Mouse (Mus musculus) hindbrain, embryonic 16.5 days (tissue): Measurements from ENCODE around the gene Kiss1. TPM values are rescaled to one million over a fixed set of nuclear protein-coding genes. Genes with fewer than 3 reads are reported as not detected.

Experiments
- ATAC-seq: fragments of 200-750 bp; cut with Nextera tagmentation; 2 replicates; pipeline ENCODE4 v1.8.0; 2017; ENCODE audit warnings: moderate TSS enrichment, moderate library complexity
- H3K27ac ChIP-seq: fragments of 300-500 bp; sonication (generic); 2 replicates; pipeline ENCODE4 v1.5.1; 2014; ENCODE audit warnings: low read depth, mild to moderate bottlenecking, control low read depth, low read length, moderate library complexity
- H3K27me3 ChIP-seq: fragments of 300-500 bp; sonication (generic); replicated peaks from 2 replicates; pipeline ENCODE4 v1.6.1; 2014; ENCODE audit warnings: low read length; ENCODE audit not compliant: control insufficient read depth, insufficient read depth
- H3K36me3 ChIP-seq: fragments of 300-500 bp; sonication (generic); 2 replicates; pipeline ENCODE4 v1.6.1; 2014; ENCODE audit warnings: mild to moderate bottlenecking, low read length, moderate library complexity, mixed read lengths; ENCODE audit not compliant: control insufficient read depth, insufficient read depth
- H3K4me1 ChIP-seq: fragments of 300-500 bp; sonication (generic); 2 replicates; pipeline ENCODE4 v1.6.1; 2014; ENCODE audit warnings: low read depth, low read length; ENCODE audit not compliant: control insufficient read depth, insufficient read depth
- H3K4me2 ChIP-seq: fragments of 300-500 bp; sonication (generic); 2 replicates; pipeline ENCODE4 v1.6.1; 2014; ENCODE audit warnings: mild to moderate bottlenecking, low read length, control low read depth, moderate library complexity
- H3K4me3 ChIP-seq: fragments of 300-500 bp; sonication (generic); 2 replicates; pipeline ENCODE4 v1.5.1; 2014; ENCODE audit warnings: mild to moderate bottlenecking, low read length, control low read depth, moderate library complexity
- H3K9ac ChIP-seq: fragments of 300-500 bp; sonication (generic); 2 replicates; pipeline ENCODE4 v1.6.1; 2014; ENCODE audit warnings: low read depth, mild to moderate bottlenecking, control low read depth, low read length, moderate library complexity
- H3K9me3 ChIP-seq: fragments of 300-500 bp; sonication (generic); 2 replicates; pipeline ENCODE4 v1.6.1; 2014; ENCODE audit warnings: mild to moderate bottlenecking, low read length, moderate library complexity; ENCODE audit not compliant: control insufficient read depth
- WGBS: fragments of 180-500 bp; shearing (Covaris S2); extraction: QIAGEN DNeasy Blood & Tissue Kit; methylation state at CpG from one replicate; pipeline ENCODE4 v1.1.7; 2014; 5-methylcytosine and 5-hydroxymethylcytosine counted together
- polyA plus RNA-seq: library from polyadenylated mRNA; unstranded; fragments of >200 nt; fragmentation: Nextera tagmentation; extraction: Ambion mirVana; gene quantifications from 2 replicates; pipeline ENCODE4 v1.2.1, GENCODE M21; 2015

The Kiss1 gene
- polyA plus RNA-seq, 1 experiment from 2014 or later, result not detected

GRCm38 (mm10) chr1:133371431-133371830 is 49.8 kb downstream of the Kiss1 start:
- H3K9ac ChIP-seq, result no peak overlapping the region
- 0 out of 2 replicates have a peak, but pooled peaks cover 2% of the 10 kb centered on the region for H3K36me3 ChIP-seq
- peaks cover 5% of the 10 kb centered on the region for H3K4me1 ChIP-seq
- no peak overlapping the region for H3K27ac ChIP-seq
- H3K4me3 ChIP-seq, result no peak overlapping the region
- no peak for ATAC-seq
- H3K27me3 ChIP-seq, result no peaks in the 10 kb centered on the region
- H3K4me2 ChIP-seq, result no peak overlapping the region
- 84% methylated on average over 6 of the region's 6 CpGs for WGBS
- H3K9me3 ChIP-seq, result no peaks in the 10 kb centered on the region

- H3K27ac ChIP-seq, result no peak overlapping the region
- H3K4me3 ChIP-seq, result no peak overlapping the region
- H3K9me3 ChIP-seq, result no peaks in the 10 kb centered on the region
- H3K9ac ChIP-seq, result no peak overlapping the region
- WGBS, result 71% methylated on average over 8 of the region's 8 CpGs
- 0 out of 2 replicates have a peak, but pooled peaks cover 2% of the 10 kb centered on the region for H3K36me3 ChIP-seq
- peaks cover 5% of the 10 kb centered on the region for H3K4me1 ChIP-seq
- no peak overlapping the region for H3K4me2 ChIP-seq
- H3K27me3 ChIP-seq, result no peaks in the 10 kb centered on the region
- no peak for ATAC-seq
These were observed 50.4 kb downstream of the Kiss1 start for GRCm38 (mm10) chr1:133372113-133372512.

- no peak for ATAC-seq
- H3K27me3 ChIP-seq, result no peaks in the 10 kb centered on the region
- 51% methylated on average over 10 of the region's 10 CpGs for WGBS
- H3K36me3 ChIP-seq, result 0 out of 2 replicates have a peak, but pooled peaks cover 2% of the 10 kb centered on the region
- no peak overlapping the region for H3K9ac ChIP-seq
- H3K9me3 ChIP-seq, result no peaks in the 10 kb centered on the region
- no peak overlapping the region for H3K4me3 ChIP-seq
- H3K27ac ChIP-seq, result no peak overlapping the region
- H3K4me2 ChIP-seq, result no peak overlapping the region
- H3K4me1 ChIP-seq, result no peaks in the 10 kb centered on the region
These were observed 54.1 kb downstream of the Kiss1 start for GRCm38 (mm10) chr1:133375696-133376346.

GRCm38 (mm10) chr1:133377547-133377946 is 55.9 kb downstream of the Kiss1 start:
- no peaks in the 10 kb centered on the region for H3K27me3 ChIP-seq
- no peak for ATAC-seq
- H3K36me3 ChIP-seq, result 0 out of 2 replicates have a peak, but pooled peaks cover 2% of the 10 kb centered on the region
- WGBS, result 87% methylated on average over 5 of the region's 5 CpGs
- no peak overlapping the region for H3K9ac ChIP-seq
- no peak overlapping the region for H3K4me2 ChIP-seq
- no peak overlapping the region for H3K27ac ChIP-seq
- H3K9me3 ChIP-seq, result no peaks in the 10 kb centered on the region
- peaks cover 5% of the 10 kb centered on the region; the same call in 1 of the 2 replicates for H3K4me1 ChIP-seq
- no peak overlapping the region for H3K4me3 ChIP-seq

Other genes with a start within 250 kb of the Kiss1 start
- 22.2 and 29.1 TPM in 2 replicates for gene Ppp1r15b, start 190.7 kb upstream of the Kiss1 start, polyA plus RNA-seq
- gene Plekha6, start 157.7 kb upstream of the Kiss1 start, polyA plus RNA-seq, result 15.0 TPM in 2 replicates
- gene Golt1a, start 12.1 kb upstream of the Kiss1 start, polyA plus RNA-seq, result not detected in 2 replicates
- gene Ren1, start 28.6 kb downstream of the Kiss1 start, polyA plus RNA-seq, result 6.6 and 7.8 TPM in 2 replicates
- 25.7 and 29.5 TPM in 2 replicates for gene Etnk2, start 41.7 kb downstream of the Kiss1 start, polyA plus RNA-seq
- 2.9 and 5.1 TPM in 2 replicates for gene Sox13, start 102.5 kb downstream of the Kiss1 start, polyA plus RNA-seq